Mouse (Mus musculus) intestine, postnatal 0 days (tissue): ENCODE data around the gene Nkx2-2. TPM values are rescaled to one million over a fixed set of nuclear protein-coding genes. Genes with fewer than 3 reads are reported as not detected.
A peak's percentile ranks its signal among the peaks of the same experiment; 100 is the strongest.
"Not testable (repeated sequence)": the region's sequence is repeated elsewhere in the genome, so short reads cannot be mapped to it uniquely, and the experiment has no call there.

Experiments
- ATAC-seq: fragments of 200-750 bp; cut with Nextera tagmentation; 2 replicates; pipeline ENCODE4 v1.8.0; 2017; ENCODE audit warnings: mild to moderate bottlenecking, moderate TSS enrichment, moderate library complexity
- H3K27ac ChIP-seq: fragments of 300-500 bp; sonication (generic); 2 replicates; pipeline ENCODE4 v1.5.1; 2014; ENCODE audit warnings: mild to moderate bottlenecking, low read depth, low read length, moderate library complexity
- H3K27me3 ChIP-seq: fragments of 300-500 bp; sonication (generic); replicated peaks from 2 replicates; pipeline ENCODE4 v1.6.1; 2014; ENCODE audit warnings: low read length, mixed read lengths; ENCODE audit not compliant: control insufficient read depth, insufficient read depth
- H3K36me3 ChIP-seq: fragments of 300-500 bp; sonication (generic); 2 replicates; pipeline ENCODE4 v1.6.1; 2014; ENCODE audit warnings: mild to moderate bottlenecking, moderate library complexity; ENCODE audit not compliant: control insufficient read depth, insufficient read depth
- H3K4me1 ChIP-seq: fragments of 300-500 bp; sonication (generic); replicated peaks from 2 replicates; pipeline ENCODE4 v1.6.1; 2014; ENCODE audit warnings: antibody characterized with exemption, low read length, mixed read lengths; ENCODE audit not compliant: control insufficient read depth, insufficient read depth
- H3K4me2 ChIP-seq: fragments of 300-500 bp; sonication (generic); replicated peaks from 2 replicates; pipeline ENCODE4 v1.6.1; 2014; ENCODE audit warnings: low read depth, mild to moderate bottlenecking, moderate library complexity
- H3K4me3 ChIP-seq: fragments of 300-500 bp; sonication (generic); 2 replicates; pipeline ENCODE4 v1.5.1; 2014; ENCODE audit warnings: low read depth, low read length
- H3K9ac ChIP-seq: fragments of 300-500 bp; sonication (generic); 2 replicates; pipeline ENCODE4 v1.6.1; 2014; ENCODE audit warnings: mild to moderate bottlenecking, low read depth, low read length
- H3K9me3 ChIP-seq: fragments of 300-500 bp; sonication (generic); 2 replicates; pipeline ENCODE4 v1.6.1; 2016; ENCODE audit warnings: mixed run types; ENCODE audit not compliant: control insufficient read depth
- CTCF ChIP-seq: sonication (generic); IDR thresholded peaks from 2 replicates; pipeline ENCODE4 v1.5.1; 2016; ENCODE audit warnings: low read depth, mild to moderate bottlenecking, control low read depth, antibody characterized with exemption, moderate library complexity
- WGBS: fragments of 180-500 bp; shearing (Covaris S2); extraction: QIAGEN DNeasy Blood & Tissue Kit; methylation state at CpG from one replicate; pipeline ENCODE4 v1.1.7; 2014; 5-methylcytosine and 5-hydroxymethylcytosine counted together
- polyA plus RNA-seq: library from polyadenylated mRNA; unstranded; fragments of >200 nt; fragmentation: Nextera tagmentation; extraction: Ambion mirVana; gene quantifications from 2 replicates; pipeline ENCODE4 v1.2.1, GENCODE M21; 2015

Gene Nkx2-2
- polyA plus RNA-seq, 1 experiment from 2014 or later: 1.4 TPM

DNA sequence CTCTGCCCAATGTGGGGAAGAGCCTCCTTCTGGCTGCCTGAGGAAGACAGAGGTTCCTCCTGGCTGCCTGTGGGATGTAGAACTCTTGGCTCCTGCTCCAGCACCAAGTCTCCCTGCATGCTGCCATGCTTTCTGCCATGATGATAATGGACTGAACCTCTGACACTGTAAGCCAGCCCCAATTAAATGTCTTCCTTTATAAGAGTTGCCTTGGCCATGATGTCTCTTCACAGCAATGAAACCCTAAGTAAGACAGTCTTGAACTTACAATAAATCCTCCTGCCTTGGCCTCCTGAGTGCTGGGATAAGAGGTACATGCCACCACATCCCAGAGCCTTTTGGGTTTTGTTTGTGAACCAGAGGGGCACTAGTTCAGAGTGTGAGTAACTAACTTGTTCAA, 20.3 kb downstream of the Nkx2-2 start:
- no peak for ATAC-seq
- no peaks in the 10 kb centered on the region for H3K9me3 ChIP-seq
- no peak overlapping the region for H3K4me2 ChIP-seq
- no peak for TF ChIP-seq CTCF
- H3K4me3 ChIP-seq: no peak overlapping the region
- no peaks in the 10 kb centered on the region for H3K4me1 ChIP-seq
- no peak overlapping the region for H3K9ac ChIP-seq
- H3K36me3 ChIP-seq: no peaks in the 10 kb centered on the region
- H3K27me3 ChIP-seq: peaks cover 10% of the 10 kb centered on the region
- no peak overlapping the region for H3K27ac ChIP-seq

DNA sequence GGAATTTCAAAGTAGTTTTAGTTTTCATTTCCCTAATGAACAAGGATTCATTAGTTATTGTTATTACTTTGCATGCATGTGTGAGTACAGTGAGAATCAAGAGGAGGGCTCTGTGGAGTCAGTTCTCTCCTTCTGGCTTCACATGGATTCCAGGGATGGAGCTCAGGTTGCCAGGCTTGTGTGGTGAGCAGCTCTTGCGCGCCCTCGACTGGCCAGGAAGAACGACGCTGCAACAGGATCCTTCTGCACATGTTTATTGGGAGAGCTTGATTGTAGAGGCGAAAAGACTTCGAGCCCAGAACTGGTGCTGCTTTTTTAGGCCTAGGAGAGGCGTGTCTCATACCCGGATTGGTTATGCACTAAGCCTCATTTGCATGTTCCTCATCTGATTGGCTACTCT, 23.5 kb downstream of the Nkx2-2 start:
- not testable (repeated sequence) for H3K27me3 ChIP-seq, H3K9me3 ChIP-seq, H3K4me3 ChIP-seq, ATAC-seq, H3K36me3 ChIP-seq, H3K9ac ChIP-seq, H3K4me2 ChIP-seq, H3K4me1 ChIP-seq, H3K27ac ChIP-seq
- WGBS: 81% methylated on average over 9 of the region's 9 CpGs
- 0 out of 2 replicates have a peak, but pooled peaks have one; percentile 22 for TF ChIP-seq CTCF

DNA sequence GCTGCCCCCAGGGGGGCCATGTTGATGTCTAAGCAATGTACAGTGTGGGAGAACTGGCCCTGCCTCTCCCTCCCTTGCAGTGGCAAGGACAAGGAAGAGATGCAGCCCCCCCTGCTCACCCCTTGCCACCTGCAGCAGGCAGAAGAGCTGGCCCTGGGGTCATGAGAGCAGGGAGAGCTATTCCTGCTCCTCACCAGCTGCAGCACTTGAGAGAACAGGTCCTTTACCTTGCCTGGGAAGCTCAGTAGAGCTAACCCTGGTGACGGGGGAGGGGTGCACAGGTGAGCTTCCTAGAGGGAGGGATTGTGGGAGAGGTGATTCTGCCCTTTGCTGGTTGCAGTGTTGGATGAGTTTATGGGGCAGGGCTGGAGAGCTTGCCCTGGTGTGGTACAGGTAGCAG, 28.2 kb downstream of the Nkx2-2 start:
- no peak overlapping the region for H3K4me2 ChIP-seq

DNA sequence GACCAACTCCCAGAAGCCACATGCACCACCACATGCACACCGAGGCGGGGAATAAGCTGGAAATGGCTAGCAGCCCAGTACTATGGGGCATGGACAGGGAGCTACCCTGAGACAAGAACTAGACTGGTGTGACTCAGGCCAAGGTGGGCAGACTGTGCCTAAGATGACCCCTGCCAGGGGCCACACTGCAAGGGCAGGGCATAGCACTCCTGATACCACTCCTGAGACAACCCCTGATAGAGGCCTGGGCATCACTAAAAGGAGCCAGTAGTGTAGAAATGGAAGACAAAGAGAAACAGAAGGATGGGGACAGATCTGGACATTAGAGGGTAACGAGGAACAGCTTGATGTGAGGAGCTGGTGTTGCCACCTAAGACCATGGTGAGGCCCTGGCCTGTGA, 28.7 kb downstream of the Nkx2-2 start:
- 88% methylated on average over 3 of the region's 3 CpGs for WGBS
- Histone ChIP-seq H3K4me1 (no peaks in the 10 kb centered on the region), H3K4me2 (no peak overlapping the region)

More for the DNA sequence above, 28.2 kb downstream of the Nkx2-2 start:
- Histone ChIP-seq H3K36me3 (no peaks in the 10 kb centered on the region), H3K4me1 (no peaks in the 10 kb centered on the region), H3K9me3 (no peaks in the 10 kb centered on the region), H3K4me3 (no peak overlapping the region), H3K9ac (no peak overlapping the region), H3K27me3 (no peaks in the 10 kb centered on the region), H3K27ac (no peak overlapping the region)
- WGBS: 92% methylated on average over 1 of the region's 1 CpGs
- ATAC-seq: no peak
- TF ChIP-seq CTCF: no peak

DNA sequence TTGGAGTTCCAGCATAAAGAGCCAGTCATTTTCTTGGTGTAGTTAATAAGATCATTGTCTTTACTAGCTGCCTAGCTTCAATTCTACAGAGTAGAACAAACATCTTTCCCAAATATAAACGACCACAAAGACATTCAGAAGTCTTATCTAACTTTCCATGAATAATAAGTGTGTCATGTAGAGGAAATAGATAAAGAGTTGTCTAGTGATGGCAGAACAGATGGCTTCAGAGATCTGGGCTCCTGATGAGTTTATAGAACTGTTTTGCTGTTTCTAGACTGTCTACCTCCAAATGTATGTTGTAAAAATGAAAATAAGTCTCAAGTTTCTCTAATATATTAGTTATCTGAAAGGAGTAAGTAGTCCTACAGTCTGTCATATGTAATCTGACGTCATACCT, 41.5 kb downstream of the Nkx2-2 start:
- TF ChIP-seq CTCF: no peak
- 60% methylated on average over 2 of the region's 2 CpGs for WGBS

More for the DNA sequence above, 28.7 kb downstream of the Nkx2-2 start:
- H3K9ac ChIP-seq: no peak overlapping the region
- no peaks in the 10 kb centered on the region for H3K36me3 ChIP-seq
- no peak for ATAC-seq
- no peak overlapping the region for H3K27ac ChIP-seq
- TF ChIP-seq CTCF: no peak
- no peaks in the 10 kb centered on the region for H3K9me3 ChIP-seq
- no peaks in the 10 kb centered on the region for H3K27me3 ChIP-seq
- no peak overlapping the region for H3K4me3 ChIP-seq

More for the DNA sequence above, 41.5 kb downstream of the Nkx2-2 start:
- H3K4me2 ChIP-seq: no peak overlapping the region
- no peak overlapping the region for H3K4me3 ChIP-seq
- no peak overlapping the region for H3K27ac ChIP-seq
- H3K36me3 ChIP-seq: no peaks in the 10 kb centered on the region
- H3K27me3 ChIP-seq: no peaks in the 10 kb centered on the region
- ATAC-seq: no peak
- no peak overlapping the region for H3K9ac ChIP-seq
- H3K9me3 ChIP-seq: no peaks in the 10 kb centered on the region
- H3K4me1 ChIP-seq: no peaks in the 10 kb centered on the region

Other genes starting within 250 kb of the Nkx2-2 start
- 46.4 and 50.0 TPM in 2 replicates for gene Xrn2, start 181.2 kb downstream of the Nkx2-2 start, polyA plus RNA-seq
- gene Nkx2-4, start 108.8 kb downstream of the Nkx2-2 start, polyA plus RNA-seq: not detected in 2 replicates
- 0.05 TPM in 1 of 2 replicates, not detected in the other for gene Pax1, start 167.7 kb upstream of the Nkx2-2 start, polyA plus RNA-seq